Mouse (Mus musculus): ENCODE measurements around the gene Zmiz1.
A peak's percentile ranks its signal among the peaks of the same experiment; 100 is the strongest.

Zmiz1 gene

GRCm38 (mm10) chr14:25651131-25651530 lies 192.1 kb downstream of the Zmiz1 start:
- no peak for DNase-seq (ENCODE audit: low spot score)

GRCm38 (mm10) chr14:25651905-25652304 lies 192.9 kb downstream of the Zmiz1 start:
- DNase-seq (ENCODE audit: low spot score) = no peak

DNA sequence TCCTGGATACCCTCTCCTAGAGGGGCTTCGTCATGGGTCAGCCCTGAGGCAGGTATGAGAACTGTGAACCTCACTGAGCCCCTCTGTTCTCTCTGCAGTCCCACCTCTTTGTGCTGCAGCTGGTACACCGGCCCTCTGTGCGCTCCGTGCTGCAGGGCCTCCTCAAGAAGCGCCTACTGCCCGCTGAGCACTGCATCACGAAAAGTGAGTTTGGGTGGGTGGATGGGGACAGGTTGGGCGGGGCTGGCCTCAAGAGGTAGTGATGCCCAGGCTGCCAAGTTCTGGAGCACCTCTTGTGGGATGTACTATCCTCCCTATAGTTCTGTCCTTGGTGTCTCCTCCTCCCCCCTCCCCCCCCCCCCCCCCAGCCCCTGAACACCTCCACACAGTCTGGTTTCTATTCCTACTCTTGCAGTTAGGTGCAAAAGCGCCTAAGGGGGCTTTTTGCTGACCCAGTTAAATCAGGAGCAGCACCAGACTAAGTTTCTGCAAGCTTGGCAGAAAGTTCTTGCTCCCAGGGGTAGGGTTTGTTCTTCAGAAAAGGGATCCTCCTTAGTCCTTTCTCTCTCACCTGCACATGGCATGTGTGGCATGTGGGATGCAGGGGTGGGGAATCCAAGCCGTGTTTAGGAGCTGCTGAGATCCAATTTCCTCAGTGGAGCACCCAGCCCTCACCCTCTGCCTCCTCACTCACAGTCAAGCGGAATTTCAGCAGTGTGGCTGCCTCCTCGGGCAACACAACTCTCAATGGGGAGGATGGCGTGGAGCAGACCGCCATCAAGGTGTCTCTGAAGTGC lies 195.6 kb downstream of the Zmiz1 start:
- DNase-seq (ENCODE audit: low spot score) = no peak

GRCm38 (mm10) chr14:25660661-25661060 lies 201.7 kb downstream of the Zmiz1 start:
- DNase-seq (ENCODE audit: low spot score) = no peak

GRCm38 (mm10) chr14:25661185-25661920 lies 202.4 kb downstream of the Zmiz1 start:
- DNase-seq (ENCODE audit: low spot score) = no peak

GRCm38 (mm10) chr14:25663649-25664309 lies 204.8 kb downstream of the Zmiz1 start:
- DNase-seq (ENCODE audit: low spot score) = no peak

- no peak for DNase-seq (ENCODE audit: low spot score)
Observed at GRCm38 (mm10) chr14:25664310-25664695, 205.3 kb downstream of the Zmiz1 start.

DNA sequence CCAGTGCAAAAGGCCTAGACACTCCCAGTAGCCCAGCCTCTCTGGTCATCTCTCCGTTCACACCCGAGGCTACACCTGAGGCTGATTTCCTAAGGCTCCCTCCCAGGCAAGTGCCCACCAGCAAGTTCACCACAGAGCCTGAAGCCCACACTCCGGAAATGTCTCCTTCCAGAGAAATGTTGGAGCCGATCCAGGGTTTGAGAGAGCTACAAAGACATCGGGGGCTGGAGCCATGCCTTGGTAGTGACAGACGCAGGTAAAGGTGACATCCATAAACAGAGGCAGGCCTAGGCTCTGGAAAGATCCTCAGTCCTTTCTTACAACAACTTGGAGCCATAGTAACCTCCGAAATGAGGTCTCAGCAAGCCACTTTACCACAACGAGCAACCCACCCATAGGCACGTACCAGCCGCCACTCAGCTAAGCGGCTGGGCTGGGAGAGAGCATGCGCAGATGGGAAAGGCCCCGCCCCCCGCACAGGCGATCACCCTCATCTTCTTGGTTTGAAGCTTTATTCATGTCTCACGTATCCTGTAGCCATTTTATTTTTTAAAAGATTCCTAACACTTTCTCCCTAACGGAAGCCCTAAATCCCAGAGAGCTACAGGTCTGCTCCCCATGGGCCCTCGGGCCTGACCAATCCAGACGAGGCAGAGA lies 206.5 kb downstream of the Zmiz1 start:
- no peak for DNase-seq (ENCODE audit: low spot score)

- DNase-seq (ENCODE audit: low spot score) = no peak
Observed at GRCm38 (mm10) chr14:25666668-25667376, 207.8 kb downstream of the Zmiz1 start.

DNA sequence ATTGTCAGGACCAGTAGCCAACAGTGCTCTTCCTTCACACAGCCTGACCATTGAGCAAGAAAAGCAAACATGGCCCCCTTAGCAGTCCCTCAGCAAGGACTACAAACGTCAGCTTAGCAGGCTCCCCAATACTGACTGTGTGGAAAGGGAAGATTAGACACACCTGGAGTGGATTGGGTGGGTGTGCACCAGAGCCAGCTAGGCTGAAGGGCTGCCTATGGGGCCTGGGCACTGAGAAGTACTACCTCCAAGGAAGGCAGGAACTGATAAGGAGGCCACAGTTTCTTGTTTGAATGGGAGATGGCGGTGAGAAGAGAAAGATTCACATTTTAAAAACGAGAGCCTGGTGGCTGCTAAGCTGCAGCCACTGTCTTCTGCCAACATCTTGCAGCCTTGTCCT lies 208.6 kb downstream of the Zmiz1 start:
- DNase-seq (ENCODE audit: low spot score) = no peak

DNA sequence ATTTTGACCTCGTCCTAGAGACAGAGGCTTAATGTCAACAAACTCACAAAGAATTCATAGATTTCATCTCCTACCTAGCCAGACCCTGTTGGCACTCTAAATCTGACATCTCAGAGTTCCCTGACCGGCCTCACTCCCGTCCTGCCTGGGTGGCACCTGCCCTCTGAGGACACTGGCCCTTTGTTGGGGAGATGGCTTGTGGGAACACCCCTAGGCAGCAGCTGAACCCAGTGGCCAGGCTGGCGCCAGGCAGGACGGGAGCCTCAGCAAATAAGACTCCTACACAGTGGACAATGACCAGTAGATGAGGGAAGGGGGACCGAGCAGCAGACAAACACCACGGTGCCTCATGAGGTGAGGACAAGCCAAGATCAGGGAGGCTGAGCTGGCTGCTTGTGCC lies 220.6 kb downstream of the Zmiz1 start:
- no peak for DNase-seq (ENCODE audit: low spot score)

DNA sequence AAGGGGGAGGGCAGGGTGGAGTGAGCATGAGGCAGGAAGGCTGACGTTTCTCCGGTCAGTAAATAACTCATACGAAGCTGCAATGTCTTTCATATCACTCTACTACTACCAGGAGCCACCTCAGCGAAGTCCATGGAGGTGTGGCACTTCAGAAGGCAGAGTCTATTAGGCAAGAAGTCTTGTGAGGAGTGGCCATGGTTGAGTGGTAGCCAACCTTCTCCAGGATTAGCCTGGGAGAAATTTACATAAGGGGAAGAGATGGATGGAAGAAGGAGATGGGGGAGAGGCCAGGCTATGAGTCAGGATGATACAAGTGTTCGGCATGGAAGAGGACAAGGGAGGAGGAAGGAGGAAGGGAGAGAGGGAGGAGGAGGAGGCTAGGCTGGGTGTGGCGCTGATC lies 223.0 kb downstream of the Zmiz1 start:
- no peak for DNase-seq (ENCODE audit: low spot score)

DNA sequence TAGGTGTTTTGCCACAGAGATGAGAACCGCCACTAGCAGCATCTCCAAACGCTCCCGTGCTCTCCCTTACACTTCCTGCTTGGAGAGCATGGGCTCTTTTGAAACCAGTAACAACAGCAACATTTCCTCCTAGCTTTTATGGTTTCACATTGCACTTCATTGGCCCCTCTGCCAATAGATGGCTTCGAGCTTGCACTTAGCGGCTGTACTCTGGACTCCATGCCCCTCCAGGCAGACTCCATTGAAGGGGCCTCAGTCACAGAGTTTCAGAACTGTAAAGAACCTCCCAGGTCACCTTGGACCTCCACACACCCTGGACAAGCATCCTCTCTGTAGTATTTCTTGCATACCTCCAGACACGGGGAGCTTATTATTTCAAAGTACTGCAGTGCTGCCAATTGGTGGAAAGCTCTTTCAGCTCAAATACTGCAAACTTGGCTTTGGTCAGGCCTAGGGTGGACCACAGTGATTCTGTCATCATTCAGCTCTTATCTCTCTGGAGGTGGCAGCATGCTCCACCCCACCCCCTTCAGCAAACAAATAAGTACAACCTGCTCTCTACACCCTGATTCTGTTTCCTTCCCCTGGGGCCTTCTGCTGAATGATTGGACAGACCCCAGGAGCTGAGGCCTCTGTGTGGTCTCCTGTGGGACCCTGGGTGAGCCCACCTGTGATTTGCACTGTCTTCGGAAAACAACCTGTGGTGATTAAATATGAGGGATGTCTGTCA lies 227.4 kb downstream of the Zmiz1 start:
- DNase-seq (ENCODE audit: low spot score) = no peak

DNA sequence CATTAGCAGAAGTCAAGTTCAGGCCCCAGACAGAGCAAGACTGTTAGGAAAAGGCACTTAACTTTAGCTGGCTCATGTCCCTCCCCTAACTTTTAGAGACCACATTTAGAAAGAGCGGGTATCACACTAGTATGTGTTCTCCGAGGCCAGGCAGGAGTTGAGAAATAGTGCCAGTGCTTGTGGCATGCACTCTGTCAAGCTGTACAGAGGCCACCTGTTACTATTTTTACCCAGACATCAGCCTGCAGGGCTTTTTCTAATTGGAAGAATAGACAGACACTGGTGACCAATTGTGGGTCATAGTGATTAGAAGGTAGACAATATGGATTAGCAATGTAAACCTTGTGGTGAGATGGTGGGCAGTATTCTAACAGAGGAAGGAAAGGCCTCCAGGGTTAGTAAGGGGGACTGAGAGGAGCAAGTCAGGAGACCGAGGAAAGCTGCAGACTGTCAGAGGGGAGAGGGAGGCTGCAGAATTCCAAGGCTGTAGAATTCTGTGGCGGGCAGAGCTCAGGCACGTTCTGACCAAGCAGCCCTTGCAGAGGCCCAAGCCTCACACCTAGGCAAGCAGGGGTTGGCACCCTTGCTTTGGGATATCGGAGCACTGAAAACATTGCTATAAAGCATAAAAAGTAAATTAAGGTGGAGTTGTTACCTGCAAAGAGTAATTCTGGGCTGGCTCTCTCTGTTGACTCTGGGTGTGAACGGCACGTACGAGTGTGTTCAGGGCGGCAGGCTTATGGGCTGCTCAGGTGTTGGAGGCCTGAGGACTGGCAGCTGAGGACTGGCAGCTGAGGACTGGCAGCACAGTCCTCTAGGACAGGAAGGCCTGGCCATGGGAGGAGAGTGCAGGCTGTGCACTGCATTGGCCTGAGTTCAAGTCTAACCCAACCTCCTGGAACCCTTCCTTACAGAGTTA lies 228.3 kb downstream of the Zmiz1 start:
- DNase-seq (ENCODE audit: low spot score) = no peak

- DNase-seq (ENCODE audit: low spot score) = no peak
Observed at GRCm38 (mm10) chr14:25693271-25693887, 234.4 kb downstream of the Zmiz1 start.

- peak; percentile 95 for DNase-seq (ENCODE audit: low spot score)
Observed at GRCm38 (mm10) chr14:25693888-25694568, 235.0 kb downstream of the Zmiz1 start, which contains the start of gene Ppif. Gene Ppif, plus strand, starts transcription at chr14:25694154.

DNA sequence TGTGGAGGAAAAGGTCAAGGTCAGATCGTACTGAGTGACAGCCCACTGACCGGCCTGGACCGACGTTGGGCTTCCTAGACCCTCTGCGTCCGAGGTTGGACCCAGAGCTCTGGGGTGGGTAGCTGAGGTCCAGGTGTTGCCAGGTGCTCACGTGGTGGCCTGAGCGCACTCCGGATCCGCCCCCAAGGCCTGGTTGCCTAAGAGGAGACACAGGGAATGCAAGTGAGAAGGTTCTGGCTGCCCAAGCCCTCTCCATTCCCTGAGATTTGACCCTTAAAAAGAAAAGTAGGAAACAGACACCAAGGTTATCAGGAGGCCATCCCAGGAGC lies 235.5 kb downstream of the Zmiz1 start:
- DNase-seq (ENCODE audit: low spot score) = no peak

DNA sequence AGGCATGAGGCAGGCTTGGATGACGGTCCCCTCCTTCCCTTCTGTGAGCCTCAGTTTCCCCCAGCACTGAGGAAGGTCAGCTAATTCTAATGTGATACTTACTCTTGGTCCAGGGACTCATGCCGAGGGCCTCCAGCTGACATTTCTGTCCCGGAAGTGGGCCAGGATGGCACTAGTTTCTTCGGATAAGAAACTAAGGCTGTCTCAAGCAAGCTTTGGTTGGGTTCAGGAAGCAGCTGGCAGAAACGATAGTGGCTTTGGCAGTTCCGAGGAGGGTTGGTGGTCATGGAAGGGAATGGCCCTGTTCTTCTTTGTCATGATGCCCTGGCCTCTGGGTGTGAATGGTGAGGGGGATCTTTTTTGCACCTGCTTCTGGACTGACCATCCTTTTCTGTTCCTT lies 236.1 kb downstream of the Zmiz1 start:
- DNase-seq (ENCODE audit: low spot score) = no peak

- no peak for DNase-seq (ENCODE audit: low spot score)
Observed at GRCm38 (mm10) chr14:25696356-25696755, 237.4 kb downstream of the Zmiz1 start.
